Mouse (Mus musculus) liver, embryonic 14.5 days (tissue): Measurements from ENCODE around the gene Prmt7. TPM values are rescaled to one million over a fixed set of nuclear protein-coding genes. Genes with fewer than 3 reads are reported as not detected.
A peak's percentile ranks its signal among the peaks of the same experiment; 100 is the strongest.

ENCODE experiments used
- ATAC-seq: fragments of 200-750 bp; cut with Nextera tagmentation; 2 replicates; pipeline ENCODE4 v1.8.0; 2017; ENCODE audit warnings: moderate number of reproducible peaks, mild to moderate bottlenecking, moderate library complexity; ENCODE audit not compliant: insufficient read depth
- DNase-seq, 3 experiments: peaks; one replicate each; pipeline ENCODE4 v3.0.0-alpha.2; 2012 to 2013; ENCODE audit warnings: low read depth in 3 of 3, low spot score in 3 of 3
- H3K27ac ChIP-seq: fragments of 300-500 bp; sonication (generic); 2 replicates; pipeline ENCODE4 v1.5.1; 2014; ENCODE audit warnings: moderate library complexity, mild to moderate bottlenecking, control low read depth, inconsistent platforms
- H3K27me3 ChIP-seq: fragments of 300-500 bp; sonication (generic); 2 replicates; pipeline ENCODE4 v1.6.1; 2014; ENCODE audit warnings: mild to moderate bottlenecking, low read length, moderate library complexity; ENCODE audit not compliant: control insufficient read depth, insufficient read depth
- H3K36me3 ChIP-seq: fragments of 300-500 bp; sonication (generic); replicated peaks from 2 replicates; pipeline ENCODE4 v1.6.1; 2014; ENCODE audit warnings: low read depth; ENCODE audit not compliant: control insufficient read depth, insufficient read depth
- H3K4me1 ChIP-seq, 2 experiments: fragments of 200-500 bp in 1 of 2; fragments of 300-500 bp in 1 of 2; sonication (generic) in 1 of 2; replicated peaks; 2 replicates each; pipeline ENCODE4 v1.6.1; 2012 to 2014; ENCODE audit warnings: antibody characterized with exemption in 1 of 2, inconsistent platforms in 1 of 2, low read length in 1 of 2; ENCODE audit not compliant: control insufficient read depth in 2 of 2, insufficient read depth in 2 of 2
- H3K4me2 ChIP-seq: fragments of 300-500 bp; sonication (generic); 2 replicates; pipeline ENCODE4 v1.6.1; 2014; ENCODE audit warnings: low read depth, mild to moderate bottlenecking, control low read depth, moderate library complexity
- H3K4me3 ChIP-seq, 2 experiments: fragments of 200-500 bp in 1 of 2; fragments of 300-500 bp in 1 of 2; sonication (generic) in 1 of 2; 2 replicates each; pipeline ENCODE4 v1.5.1; 2012 to 2014; ENCODE audit warnings: low read depth in 2 of 2, low read length in 2 of 2, mild to moderate bottlenecking in 2 of 2, control low read depth in 1 of 2, inconsistent platforms in 1 of 2, moderate library complexity in 1 of 2; ENCODE audit not compliant: insufficient read depth in 1 of 2
- H3K9ac ChIP-seq: fragments of 300-500 bp; sonication (generic); replicated peaks from 2 replicates; pipeline ENCODE4 v1.6.1; 2014; ENCODE audit warnings: mild to moderate bottlenecking, control low read depth, moderate library complexity
- H3K9me3 ChIP-seq: fragments of 300-500 bp; sonication (generic); 2 replicates; pipeline ENCODE4 v1.6.1; 2016; ENCODE audit warnings: low read length, mixed read lengths; ENCODE audit not compliant: control insufficient read depth
- CTCF ChIP-seq: IDR thresholded peaks from 2 replicates; pipeline ENCODE4 v1.5.1; 2016; ENCODE audit warnings: antibody characterized with exemption, low read depth, control low read depth
- EP300 ChIP-seq: IDR thresholded peaks from 2 replicates; pipeline ENCODE4 v1.6.1; 2016; ENCODE audit warnings: antibody characterized with exemption, low read depth
- WGBS: fragments of 180-500 bp; shearing (Covaris S2); extraction: QIAGEN DNeasy Blood & Tissue Kit; methylation state at CpG from one replicate; pipeline ENCODE4 v1.1.7; 2014; ENCODE audit not compliant: insufficient replicate concordance; 5-methylcytosine and 5-hydroxymethylcytosine counted together
- polyA plus RNA-seq, 2 experiments: library from polyadenylated mRNA; depleted of rRNA in 1 of 2; stranded (reverse) in 1 of 2; unstranded in 1 of 2; fragments of >200 nt; fragmentation: Nextera tagmentation in 1 of 2; extraction: Ambion mirVana in 1 of 2; gene quantifications; 2 replicates each; pipeline versions ENCODE4 v1.2.1 to v1.2.3; 2012 to 2014

Prmt7 gene
- polyA plus RNA-seq, 2 experiments, result 11.1 to 19.1 TPM

- H3K27ac ChIP-seq, result no peak overlapping the region
- peaks cover 0 to 7% of the 10 kb centered on the region in 2 experiments; a peak in 1 of 4 replicates for H3K4me1 ChIP-seq
- H3K9ac ChIP-seq, result no peak overlapping the region
- no peak overlapping the region for H3K4me2 ChIP-seq
- H3K27me3 ChIP-seq, result no peaks in the 10 kb centered on the region
- no peak for DNase-seq
- H3K4me3 ChIP-seq, result no peak overlapping the region
- WGBS, result 52% methylated on average over 7 of the region's 7 CpGs
- TF ChIP-seq EP300 (no peak), CTCF (no peak)
- no peak for ATAC-seq
- H3K36me3 ChIP-seq, result no peaks in the 10 kb centered on the region
- no peaks in the 10 kb centered on the region for H3K9me3 ChIP-seq
Observed at GRCm38 (mm10) chr8:106289464-106289863, 78.7 kb downstream of the Prmt7 start.

- Histone ChIP-seq H3K4me2 (no peak overlapping the region), H3K4me3 (no peak overlapping the region), H3K27ac (no peak overlapping the region), H3K27me3 (no peaks in the 10 kb centered on the region), H3K9me3 (no peaks in the 10 kb centered on the region), H3K36me3 (no peaks in the 10 kb centered on the region), H3K4me1 (peaks cover 0 to 5% of the 10 kb centered on the region in 2 experiments; a peak in 1 of 4 replicates), H3K9ac (no peak overlapping the region)
- 33% methylated on average over 20 of the region's 20 CpGs for WGBS
- ATAC-seq (no peak), DNase-seq (no peak)
- TF ChIP-seq CTCF (no peak), EP300 (no peak)
Observed at GRCm38 (mm10) chr8:106292484-106293396, 82.0 kb downstream of the Prmt7 start.

DNA sequence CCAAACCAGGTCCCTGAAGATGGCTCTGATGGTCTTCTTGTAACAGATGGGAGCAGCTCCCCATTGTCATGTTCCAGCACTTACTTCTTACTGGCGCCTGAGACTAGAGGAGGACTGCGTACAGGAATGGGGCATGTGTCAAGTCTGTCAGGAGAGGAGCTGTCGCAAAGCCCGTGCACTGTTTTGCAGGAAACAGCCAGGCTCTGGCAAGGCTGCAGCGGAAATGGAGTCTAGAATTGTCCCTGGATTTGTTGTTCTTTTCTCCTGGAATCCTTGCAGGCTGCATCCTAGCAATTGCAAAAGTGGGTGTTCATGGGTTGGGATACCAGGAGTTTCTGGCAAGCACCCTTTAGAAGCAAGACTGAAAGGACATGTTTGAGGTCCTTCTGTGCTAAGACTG lies 87.5 kb downstream of the Prmt7 start:
- ATAC-seq (no peak), DNase-seq (no peak)
- Histone ChIP-seq H3K27ac (no peak overlapping the region), H3K27me3 (no peaks in the 10 kb centered on the region), H3K4me1 (no peaks in the 10 kb centered on the region), H3K4me3 (no peak overlapping the region), H3K4me2 (no peak overlapping the region), H3K9me3 (no peaks in the 10 kb centered on the region), H3K36me3 (no peaks in the 10 kb centered on the region), H3K9ac (no peak overlapping the region)
- 43% methylated on average over 5 of the region's 5 CpGs for WGBS
- TF ChIP-seq CTCF, result no peak
- no peak for TF ChIP-seq EP300

- Histone ChIP-seq H3K4me2 (no peak overlapping the region), H3K9ac (no peak overlapping the region), H3K27me3 (no peaks in the 10 kb centered on the region), H3K9me3 (no peaks in the 10 kb centered on the region), H3K36me3 (no peaks in the 10 kb centered on the region), H3K4me1 (no peaks in the 10 kb centered on the region; a peak in 1 of 4 replicates), H3K27ac (no peak overlapping the region), H3K4me3 (no peak overlapping the region)
- ATAC-seq, result no peak
- DNase-seq, result no peak
- no peak for TF ChIP-seq CTCF
- TF ChIP-seq EP300, result no peak
- 52% methylated on average over 1 of the region's 1 CpGs for WGBS
Observed at GRCm38 (mm10) chr8:106298846-106299245, 88.1 kb downstream of the Prmt7 start.

DNA sequence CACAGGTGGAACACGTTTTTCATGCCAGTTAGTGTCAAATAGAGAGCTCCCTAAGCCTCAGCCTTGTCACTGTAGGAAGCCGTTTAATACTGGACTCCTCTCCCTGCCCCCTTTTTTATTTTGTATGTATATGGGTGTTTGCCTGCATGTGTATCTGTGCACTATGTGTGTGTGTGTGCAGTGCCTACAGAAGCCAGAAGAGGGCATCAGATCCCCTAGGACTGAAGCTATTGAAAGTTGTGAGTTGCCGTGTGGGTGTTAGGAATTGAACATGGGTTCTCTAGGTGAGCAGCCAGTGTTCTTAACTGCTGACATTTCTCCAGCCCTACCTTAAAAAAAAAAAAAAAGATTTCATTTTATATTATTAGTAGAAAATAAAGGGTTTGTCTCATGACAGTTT lies 89.0 kb downstream of the Prmt7 start:
- 65% methylated on average over 3 of the region's 3 CpGs for WGBS
- H3K4me1 ChIP-seq, result peaks cover 0 to 5% of the 10 kb centered on the region in 2 experiments; a peak in 2 of 4 replicates
- H3K4me3 ChIP-seq, result no peak overlapping the region
- H3K9me3 ChIP-seq, result no peaks in the 10 kb centered on the region
- H3K9ac ChIP-seq, result no peak overlapping the region
- no peak overlapping the region for H3K4me2 ChIP-seq
- no peaks in the 10 kb centered on the region for H3K36me3 ChIP-seq
- no peak overlapping the region for H3K27ac ChIP-seq
- ATAC-seq (no peak), DNase-seq (no peak)
- no peak for TF ChIP-seq EP300
- peak; percentile 23; the same call in 1 of the 2 replicates for TF ChIP-seq CTCF
- no peaks in the 10 kb centered on the region for H3K27me3 ChIP-seq
